Mouse (Mus musculus): ENCODE results near the gene Schip1.

The Schip1 gene

DNA sequence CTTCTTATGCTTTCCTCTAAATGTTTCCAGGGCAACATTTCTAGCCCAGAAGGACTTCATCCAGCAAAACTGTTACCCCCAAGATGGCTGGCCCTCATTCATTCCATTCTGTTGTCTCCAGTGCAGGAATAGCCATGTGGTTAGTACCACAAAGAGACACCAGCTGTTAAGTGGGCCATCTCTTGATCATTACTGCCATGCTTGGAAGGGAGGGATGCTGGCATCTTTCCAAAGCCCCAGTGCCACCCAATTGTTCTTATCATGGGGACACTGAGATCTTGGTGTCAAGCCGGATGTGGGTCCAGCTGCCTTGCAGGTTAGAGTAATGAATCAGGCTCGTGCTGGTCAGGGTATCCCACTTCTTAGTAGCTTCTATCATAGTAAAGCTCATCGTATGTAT, 557.4 kb downstream of the Schip1 start:
- no peak for DNase-seq (ENCODE audit: low spot score)

DNA sequence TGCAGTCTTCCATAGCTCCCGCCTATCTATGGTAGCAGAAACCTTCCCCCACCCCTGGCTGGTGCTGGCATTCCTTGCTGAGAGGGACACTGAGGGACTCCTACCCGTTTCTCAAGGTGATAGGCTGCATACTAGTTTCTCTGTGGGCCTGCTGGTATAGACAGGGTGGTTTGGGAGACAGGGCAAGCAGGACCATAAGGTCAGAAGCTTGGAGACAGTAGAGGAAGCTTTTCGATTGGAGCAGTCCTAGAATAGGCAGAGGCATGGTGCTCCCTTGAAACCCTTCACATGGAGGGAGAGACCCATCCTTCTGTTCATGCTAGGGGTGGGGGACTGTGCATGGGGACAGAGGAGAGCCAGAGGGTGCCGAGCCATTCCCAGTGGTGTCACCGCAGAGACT, 558.4 kb downstream of the Schip1 start:
- no peak for DNase-seq (ENCODE audit: low spot score)

DNA sequence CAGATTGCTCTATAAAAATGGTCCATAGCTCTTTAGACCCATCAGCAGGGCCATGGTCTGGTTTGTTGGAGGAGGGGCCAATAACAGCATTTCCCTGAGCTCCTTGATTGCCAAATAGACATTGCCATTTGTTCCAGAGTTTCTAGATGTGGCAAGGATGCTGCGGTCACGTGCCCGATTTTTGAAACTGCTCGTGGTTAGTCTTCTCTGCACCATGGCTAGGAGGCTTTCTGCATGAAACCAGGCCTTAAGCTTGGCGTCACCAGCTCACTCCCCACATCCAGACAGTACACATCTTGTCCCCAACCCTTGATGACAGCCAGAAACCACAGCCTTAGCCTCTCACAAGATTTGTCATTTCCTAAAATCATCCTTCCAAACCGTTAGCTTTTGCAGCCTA, 559.9 kb downstream of the Schip1 start:
- no peak for DNase-seq (ENCODE audit: low spot score)

DNA sequence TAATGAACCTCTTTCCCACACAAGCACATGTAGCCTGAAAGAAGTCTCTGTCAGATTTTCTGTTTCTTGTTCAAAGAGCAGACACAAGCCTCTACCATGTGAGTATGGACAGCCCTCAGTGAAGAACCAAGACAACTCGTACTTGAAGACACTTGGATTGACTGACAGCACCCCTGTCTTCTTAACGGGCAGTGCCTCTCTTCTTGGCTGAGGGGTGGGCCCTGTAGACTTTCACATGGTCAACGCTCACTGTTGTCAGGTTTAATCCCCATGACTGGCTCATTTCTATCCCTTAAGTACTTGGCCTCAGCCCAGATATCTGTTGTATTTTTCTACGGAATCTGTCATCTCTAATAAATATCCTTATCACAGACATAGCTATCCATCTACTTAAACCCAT, 565.7 kb downstream of the Schip1 start:
- no peak for DNase-seq (ENCODE audit: low spot score)

DNA sequence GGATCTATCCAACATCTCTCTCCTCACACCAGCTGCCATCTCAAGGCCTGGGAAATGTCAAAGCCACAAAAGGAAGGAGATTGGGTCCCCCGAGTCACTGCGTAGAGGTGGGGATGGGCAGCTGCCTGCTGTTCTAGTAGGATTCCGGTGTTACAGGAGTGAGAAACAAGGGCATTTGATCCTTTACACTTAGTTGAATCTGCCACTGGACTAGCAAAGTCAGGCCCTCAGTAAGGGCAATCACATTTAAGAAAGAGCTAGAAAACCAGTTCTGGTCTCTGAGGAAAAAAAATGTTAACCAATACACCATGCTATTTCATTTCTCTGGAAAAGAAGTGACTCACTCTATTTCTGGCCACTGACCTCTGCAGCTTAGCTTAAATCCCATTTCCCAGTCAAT, 566.2 kb downstream of the Schip1 start:
- no peak for DNase-seq (ENCODE audit: low spot score)

DNA sequence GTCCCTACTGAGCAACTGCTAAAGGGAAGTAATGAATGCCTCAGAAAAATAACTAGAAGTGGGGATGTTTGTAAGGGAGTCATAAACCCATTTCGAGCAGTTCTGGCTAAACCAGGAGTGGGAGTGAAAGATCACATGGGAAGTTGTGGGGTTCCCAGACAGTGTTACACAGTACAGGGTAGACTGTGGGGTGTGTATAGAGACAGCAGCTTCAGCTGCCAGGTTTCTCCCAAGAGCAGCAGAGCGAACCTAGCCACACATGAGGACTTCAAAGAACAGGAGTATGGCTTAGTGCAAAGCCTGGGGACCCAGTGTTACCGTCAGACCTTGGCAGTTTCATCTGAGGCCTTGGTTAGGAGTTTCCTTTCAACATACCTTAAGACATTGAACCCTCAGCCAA, 568.1 kb downstream of the Schip1 start:
- DNase-seq (ENCODE audit: low spot score): no peak

DNA sequence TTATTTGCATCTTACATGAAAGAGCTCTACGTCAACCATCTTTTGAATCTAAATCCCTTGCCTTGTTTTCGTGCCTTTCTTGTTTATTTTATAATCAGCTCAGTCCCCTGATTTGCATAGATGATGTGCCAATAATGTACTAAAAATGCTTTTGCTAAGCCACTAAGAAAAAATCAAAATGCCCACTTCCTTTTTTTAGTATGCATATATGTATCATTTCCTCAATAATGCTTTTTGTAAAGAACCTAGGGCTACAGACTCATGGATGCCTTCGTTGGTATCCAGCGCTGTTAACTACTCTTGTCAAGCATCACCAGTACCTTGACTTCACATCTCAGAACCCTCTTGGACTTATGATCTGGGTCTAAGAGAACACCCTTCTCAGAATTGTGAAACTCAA, 569.0 kb downstream of the Schip1 start:
- no peak for DNase-seq (ENCODE audit: low spot score)

DNA sequence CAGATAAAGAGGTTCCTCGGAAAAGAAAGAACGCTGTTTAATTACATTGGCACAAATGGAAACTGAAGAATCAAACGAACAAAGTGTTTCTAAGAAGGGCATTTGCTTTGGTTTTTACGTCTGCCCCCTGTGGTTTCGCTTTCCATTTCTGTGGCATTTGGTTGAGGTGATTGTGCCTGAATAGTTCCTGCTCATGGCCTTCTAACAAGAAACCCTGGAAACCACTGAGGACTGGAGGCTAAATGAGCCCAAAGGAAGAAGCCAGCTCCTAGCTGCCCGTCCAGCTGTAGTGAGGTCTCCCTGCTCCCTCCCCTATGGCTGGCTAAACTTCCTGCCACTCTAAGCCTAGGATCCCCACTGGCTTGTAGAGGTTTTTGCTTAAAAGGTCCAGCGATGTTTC, 573.4 kb downstream of the Schip1 start:
- DNase-seq (ENCODE audit: low spot score): no peak

DNA sequence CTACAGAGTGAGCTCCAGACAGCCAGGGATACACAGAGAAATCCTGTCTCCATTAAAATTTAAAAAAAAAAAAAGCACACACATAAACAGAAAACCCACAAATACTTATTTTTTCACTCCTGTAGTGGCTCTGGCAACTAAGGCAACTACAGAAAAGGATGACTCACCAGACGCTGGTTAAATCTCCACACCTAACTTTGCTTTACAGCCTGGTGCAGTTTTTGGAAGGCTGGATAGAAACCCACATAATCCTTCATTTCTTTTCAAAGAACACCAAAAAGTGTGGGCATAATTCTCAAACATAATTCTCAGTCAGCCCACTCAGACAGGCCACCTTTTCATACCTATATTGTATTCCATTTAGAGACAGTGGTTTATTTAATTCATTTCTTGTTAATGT, 574.1 kb downstream of the Schip1 start:
- DNase-seq (ENCODE audit: low spot score): no peak

DNA sequence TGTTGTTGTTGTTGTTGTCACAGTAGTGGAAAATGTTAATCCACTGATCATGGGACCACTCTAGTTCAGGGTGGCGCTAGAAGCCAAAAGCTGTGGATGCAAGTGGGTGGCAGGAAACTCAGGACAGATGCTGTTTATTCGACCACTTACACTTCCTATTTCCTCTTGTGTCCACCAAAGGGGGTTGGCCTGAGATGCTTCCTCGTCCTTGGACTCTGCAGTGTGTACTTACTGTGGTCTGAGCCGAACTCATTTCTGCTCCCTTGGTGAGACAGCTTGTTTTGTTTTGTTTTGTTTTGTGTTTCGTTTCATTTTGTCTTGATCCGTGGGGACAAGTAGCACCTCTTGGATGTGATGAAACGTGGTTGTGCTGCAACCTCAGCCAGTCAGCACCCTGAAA, 578.3 kb downstream of the Schip1 start:
- no peak for DNase-seq (ENCODE audit: low spot score)

DNA sequence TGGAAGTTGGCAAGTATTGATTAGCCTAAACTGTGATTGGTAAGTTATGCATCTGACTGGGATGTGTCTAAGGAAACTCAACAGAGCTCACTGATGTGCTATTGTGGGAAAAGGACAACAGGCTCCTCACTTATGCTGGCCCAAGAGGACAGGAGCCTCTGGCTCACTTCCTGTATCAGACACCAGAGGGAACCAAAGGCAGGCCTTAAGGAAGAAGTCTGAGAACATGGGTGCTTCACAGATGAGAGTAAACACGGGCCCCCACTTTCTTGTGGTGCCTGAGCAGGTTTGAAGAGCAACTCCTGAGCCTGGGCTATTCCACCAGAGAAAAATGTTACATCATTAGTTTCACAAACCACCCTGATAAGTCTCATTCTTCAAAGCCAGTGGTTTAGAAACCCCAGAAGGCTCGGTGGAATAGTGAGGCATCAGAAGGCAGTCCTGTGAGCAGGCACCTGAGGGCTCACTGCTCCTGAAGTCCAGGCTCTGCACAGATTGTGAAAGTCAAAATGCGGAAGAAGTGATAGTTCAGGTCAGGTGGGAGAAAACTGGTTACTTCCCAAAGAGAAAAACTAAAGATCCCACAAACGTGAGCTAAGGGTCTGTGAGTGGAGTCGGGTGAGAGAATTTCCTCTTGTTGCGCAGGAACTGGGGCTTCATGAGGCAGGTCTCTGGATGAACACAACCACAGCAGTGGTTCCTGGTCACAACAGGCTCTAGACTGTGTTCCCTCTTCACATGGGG, 582.0 kb downstream of the Schip1 start:
- DNase-seq (ENCODE audit: low spot score): peak; percentile 49

DNA sequence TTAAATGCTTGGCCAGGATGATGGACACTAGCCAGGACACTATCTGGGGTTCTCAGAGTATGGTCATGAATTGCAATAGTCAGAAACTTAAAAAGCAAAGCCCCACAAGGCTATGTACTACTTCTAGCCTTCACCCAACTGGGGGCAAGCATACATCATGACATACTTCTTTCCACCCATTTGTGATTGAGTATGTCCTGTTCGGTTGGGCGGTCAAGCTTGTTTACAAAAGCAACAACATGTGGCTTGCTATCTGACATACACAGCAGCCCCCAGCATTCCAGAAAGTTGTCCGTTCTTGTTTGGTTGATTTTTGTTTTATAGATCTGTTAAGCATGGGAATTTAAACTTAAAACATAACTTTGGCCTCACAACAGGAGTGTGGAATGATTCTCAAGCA, 582.7 kb downstream of the Schip1 start:
- no peak for DNase-seq (ENCODE audit: low spot score)

DNA sequence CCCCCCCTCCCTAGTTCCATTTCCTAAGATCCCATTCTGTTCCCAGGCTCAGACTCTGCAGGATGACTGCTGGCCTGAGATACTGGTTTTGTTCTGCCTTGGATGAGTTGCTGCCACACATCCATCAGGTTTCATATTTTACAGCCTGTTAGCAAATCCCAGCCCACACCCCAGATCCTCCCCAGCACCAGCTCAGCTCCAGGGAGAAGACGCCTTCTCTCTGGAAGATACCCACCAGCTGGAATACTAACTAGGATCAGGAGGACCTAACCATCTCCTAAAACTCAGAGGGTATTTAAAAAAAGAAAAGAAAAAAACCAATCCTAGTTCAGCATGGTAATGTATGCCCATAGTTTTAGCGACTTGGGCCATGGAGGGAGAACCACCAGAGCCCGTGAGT, 585.6 kb downstream of the Schip1 start:
- no peak for DNase-seq (ENCODE audit: low spot score)

DNA sequence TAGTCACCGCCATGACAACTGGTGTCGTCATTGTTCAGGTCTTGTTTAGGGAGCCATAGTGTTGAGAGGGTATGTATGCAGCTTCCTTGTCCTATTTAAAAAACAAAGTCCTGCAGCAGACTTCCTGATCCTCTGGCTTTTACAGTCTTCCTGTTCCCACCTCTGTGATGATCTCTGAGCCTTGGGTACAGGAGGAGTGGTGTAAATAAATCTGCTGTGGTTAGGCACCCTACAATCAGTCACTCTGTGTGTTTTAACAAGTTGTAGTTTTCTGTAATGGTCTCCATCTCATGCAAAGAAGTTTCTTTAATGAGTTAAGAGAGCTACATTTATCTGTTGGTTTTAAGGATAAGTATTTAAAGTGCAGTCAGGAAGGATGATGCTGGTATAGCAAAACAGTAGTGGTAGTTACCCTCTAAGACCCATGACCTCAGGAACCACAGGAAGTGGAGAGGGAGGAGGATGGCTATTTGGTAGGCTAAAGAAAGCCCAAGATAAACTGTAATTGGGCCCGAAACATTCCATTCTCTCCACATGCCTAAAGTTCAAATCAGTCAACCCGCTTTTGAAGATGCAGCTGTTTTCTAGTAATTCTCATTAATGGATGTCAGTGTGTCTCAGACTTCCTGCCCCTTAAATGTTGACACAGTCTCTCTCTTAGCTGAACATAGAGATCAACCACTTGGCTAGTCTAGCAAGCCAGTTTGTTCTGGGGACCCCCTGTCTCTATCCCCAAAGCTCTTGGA, 592.2 kb downstream of the Schip1 start:
- DNase-seq (ENCODE audit: low spot score): no peak

DNA sequence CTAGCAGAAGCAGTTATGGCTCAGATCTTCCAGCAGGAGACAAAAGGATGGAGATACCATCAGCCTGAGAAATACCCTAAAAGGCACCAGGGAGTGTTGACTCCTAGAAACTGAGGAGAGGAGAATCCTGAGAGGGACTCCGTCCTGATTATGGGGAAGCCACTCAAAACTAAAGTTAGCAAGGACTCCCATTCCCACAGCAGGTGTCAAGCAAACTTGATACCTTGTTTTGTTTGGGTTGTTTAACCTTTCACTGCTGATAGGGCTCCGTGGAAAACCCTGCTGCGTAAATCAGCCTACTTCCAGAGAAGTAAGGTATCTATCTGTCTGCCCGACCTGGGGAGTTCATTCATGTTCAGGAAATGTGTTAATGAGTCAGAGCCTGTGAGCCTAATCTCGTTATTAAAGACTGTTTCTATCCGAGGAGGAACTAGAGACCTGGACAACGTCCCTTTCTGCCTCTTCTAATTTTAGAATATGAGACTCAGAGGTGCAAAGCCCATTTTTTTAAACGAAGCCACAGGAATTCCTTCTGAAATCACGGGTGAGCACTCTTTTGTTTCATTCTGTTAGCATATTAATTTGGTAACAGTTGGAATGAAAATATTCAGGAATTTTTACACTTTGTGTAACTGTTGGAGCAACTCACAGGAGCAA, 593.1 kb downstream of the Schip1 start:
- DNase-seq (ENCODE audit: low spot score): no peak

DNA sequence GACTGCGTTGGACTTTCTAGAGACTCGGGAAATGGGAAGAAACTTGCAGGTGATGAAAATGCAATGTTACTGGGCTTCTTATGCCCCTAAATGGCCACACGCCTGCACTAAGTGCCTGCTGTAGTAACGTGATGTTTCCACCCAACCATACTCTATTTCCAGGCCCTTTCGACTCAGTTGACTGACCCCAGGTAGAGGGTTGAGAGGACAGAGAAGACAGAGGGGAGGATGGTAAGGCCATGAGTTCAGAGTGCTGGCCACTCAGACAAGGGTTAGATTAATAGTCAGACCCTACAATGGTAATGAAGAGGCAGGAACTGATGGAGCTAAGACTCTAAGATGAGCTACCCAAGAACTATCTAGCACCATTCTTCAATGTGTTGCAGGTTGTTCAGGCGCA, 595.4 kb downstream of the Schip1 start:
- DNase-seq (ENCODE audit: low spot score): no peak

DNA sequence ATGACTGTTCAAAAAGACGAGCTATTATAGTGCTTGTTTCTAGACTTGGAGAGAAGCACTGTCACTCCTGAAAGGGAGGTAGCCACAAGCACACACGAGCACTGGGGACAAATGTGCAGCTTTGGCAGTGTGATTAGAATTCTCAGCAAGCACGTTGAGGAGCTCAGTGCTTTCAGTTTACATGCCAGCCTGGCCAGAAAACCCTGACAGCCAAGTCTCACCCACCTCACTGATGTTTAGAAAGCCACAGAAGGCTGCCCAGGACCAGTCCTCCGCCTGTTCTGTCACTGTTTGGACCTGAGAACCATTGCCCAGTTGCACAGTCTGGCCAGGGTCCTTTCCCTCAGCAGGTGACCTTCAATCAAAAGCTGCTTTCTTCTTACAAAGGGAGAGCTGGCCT, 595.9 kb downstream of the Schip1 start:
- no peak for DNase-seq (ENCODE audit: low spot score)

DNA sequence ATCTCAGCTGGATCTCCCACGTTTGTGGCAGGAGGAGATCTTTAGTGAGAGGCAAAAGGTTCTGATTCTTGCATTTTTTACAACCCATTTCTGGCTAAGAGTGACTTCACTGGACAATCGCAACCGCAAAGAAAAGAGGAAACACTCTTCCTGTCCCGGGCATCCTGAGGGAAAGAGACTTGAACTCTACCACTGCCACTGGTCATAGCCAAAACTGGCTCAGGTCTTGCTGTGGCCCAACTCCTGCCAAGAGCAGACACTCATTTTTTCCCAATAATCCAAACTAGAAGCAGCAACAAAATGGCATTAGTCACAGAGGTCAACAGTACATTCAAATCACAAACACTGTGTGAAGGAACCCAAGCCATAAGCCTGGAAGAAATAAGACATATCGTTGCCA, 597.8 kb downstream of the Schip1 start:
- DNase-seq (ENCODE audit: low spot score): no peak

DNA sequence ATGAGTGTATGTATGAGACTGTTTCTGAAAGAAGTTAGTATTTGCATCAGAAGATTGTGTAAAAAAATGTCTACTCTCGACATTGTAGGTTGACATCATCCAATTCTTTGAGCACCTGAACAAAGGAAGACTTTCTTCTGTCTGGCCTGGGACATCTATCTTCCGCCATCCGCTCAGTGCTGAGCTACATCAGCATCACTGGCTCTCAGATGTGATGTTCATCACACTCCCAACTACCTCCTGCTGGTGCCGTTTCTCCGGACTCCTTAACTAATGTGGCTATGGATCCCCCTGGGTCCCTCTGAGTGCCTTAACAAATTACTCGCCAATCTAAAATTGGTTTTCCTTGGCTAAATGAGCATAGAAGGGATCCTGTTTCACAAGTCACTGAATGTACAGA, 599.7 kb downstream of the Schip1 start:
- DNase-seq (ENCODE audit: low spot score): no peak

DNA sequence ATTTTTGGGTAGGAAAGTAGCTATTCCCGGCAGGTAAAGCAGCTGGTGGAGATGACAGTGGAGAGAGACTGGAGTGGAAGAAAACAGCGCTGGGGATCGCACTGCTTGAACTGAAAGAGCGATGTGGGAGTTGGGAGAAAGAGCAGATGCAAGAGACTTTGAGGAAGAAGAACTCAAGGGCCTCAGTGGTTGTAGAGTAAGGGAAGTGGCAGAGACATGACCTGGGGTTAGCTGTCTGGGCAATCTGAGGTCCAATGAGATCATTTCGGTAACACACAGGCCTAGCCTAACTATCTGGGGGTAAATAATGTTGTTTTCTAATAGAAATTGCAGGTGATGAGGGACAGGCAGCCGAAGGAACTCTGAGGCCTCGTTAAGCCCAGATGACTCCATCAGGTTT, 601.8 kb downstream of the Schip1 start:
- DNase-seq (ENCODE audit: low spot score): no peak

DNA sequence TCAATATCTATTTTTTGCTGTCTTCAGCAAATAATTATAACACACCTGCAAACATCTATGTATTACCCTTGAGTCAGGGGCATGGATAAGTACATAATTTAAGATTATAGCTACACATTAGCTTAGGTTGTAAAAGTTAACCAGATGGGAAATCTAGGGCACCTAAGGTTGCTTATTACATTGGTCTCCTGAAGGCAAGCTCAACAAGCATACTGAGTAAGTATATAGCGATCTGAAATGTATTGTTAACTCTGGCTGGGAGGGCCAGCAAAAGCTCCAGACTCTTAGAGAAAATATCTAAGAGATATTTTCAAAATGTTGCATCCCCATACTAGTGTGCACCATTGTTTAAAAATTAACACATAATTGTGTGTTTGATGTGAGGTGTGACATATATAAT, 603.2 kb downstream of the Schip1 start:
- no peak for DNase-seq (ENCODE audit: low spot score)

DNA sequence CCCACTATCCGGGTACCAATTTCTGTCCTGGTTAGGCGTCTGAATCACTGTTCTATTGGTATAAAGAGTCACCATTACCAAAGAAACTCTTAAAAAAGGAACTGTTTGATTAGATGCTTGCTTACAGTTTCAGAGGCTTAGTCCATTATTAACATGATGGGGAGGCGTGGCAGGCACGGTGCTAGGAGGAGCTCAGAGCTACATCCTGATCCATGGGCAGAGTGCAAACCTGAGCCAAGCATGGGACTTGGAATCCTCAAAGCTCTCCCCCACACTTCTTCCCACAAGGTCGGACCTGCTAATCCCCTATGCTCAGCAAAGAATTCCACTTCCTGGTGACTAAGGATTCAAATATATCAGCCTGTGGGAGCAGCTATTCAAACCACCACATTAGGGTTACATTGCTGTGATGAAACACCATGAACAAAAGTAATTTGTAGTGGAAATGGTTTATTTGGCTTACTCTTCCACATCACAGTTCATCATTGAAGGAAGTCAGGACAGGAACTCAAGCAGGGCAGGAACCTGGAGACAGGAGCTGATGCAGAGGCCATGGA, 604.9 kb downstream of the Schip1 start:
- no peak for DNase-seq (ENCODE audit: low spot score)

DNA sequence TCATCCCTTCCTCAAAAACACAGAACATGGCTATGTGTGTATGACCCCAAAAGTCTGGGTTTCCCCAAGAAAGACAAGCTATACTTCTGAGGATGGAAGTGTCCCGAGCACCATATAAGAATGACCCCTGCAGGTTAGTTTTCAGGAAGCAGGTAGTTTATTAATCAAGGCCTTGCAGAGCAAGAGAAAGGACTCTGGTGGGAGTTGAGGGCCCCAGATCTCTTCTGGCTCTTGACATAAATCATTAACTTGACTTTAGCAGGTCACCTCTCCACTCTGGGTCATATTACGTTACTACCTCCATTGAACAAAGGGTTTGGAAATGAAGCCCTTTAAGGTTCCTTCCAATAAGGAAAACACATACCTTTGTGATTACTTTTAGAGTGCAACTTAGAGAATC, 610.1 kb downstream of the Schip1 start:
- no peak for DNase-seq (ENCODE audit: low spot score)

All from layer of hippocampus, adult 9-10 months (tissue).